Mouse (Mus musculus) stomach, embryonic 16.5 days (tissue): ENCODE measurements at regions not wholly inside any gene's neighbourhood (a gene's known extent, or its start where the extent isn't known, plus 50 kb on each side); places are given as distances from the start of the nearest gene placed in this dataset.

Source experiments
- ATAC-seq: fragments of 200-750 bp; cut with Nextera tagmentation; 2 replicates; pipeline ENCODE4 v1.8.0; 2017; ENCODE audit warnings: moderate number of reproducible peaks, moderate TSS enrichment; ENCODE audit not compliant: insufficient read depth, low FRiP score
- H3K27ac ChIP-seq: fragments of 300-500 bp; sonication (generic); 2 replicates; pipeline ENCODE4 v1.5.1; 2014; ENCODE audit warnings: low read length
- H3K27me3 ChIP-seq: fragments of 300-500 bp; sonication (generic); 2 replicates; pipeline ENCODE4 v1.6.1; 2014; ENCODE audit warnings: low read length, control low read depth, mixed read lengths; ENCODE audit not compliant: control insufficient read depth, insufficient read depth
- H3K36me3 ChIP-seq: fragments of 300-500 bp; sonication (generic); 2 replicates; pipeline ENCODE4 v1.6.1; 2014; ENCODE audit warnings: low read length; ENCODE audit not compliant: control insufficient read depth, insufficient read depth
- H3K4me1 ChIP-seq: fragments of 300-500 bp; sonication (generic); 2 replicates; pipeline ENCODE4 v1.6.1; 2014; ENCODE audit warnings: low read length, control low read depth, mixed read lengths; ENCODE audit not compliant: control insufficient read depth, insufficient read depth
- H3K4me2 ChIP-seq: fragments of 300-500 bp; sonication (generic); 2 replicates; pipeline ENCODE4 v1.6.1; 2014; ENCODE audit warnings: low read depth, low read length, mixed read lengths
- H3K4me3 ChIP-seq: fragments of 300-500 bp; sonication (generic); replicated peaks from 2 replicates; pipeline ENCODE4 v1.5.1; 2014; ENCODE audit warnings: mild to moderate bottlenecking, low read length
- H3K9ac ChIP-seq: fragments of 300-500 bp; sonication (generic); 2 replicates; pipeline ENCODE4 v1.6.1; 2014; ENCODE audit warnings: low read length
- H3K9me3 ChIP-seq: fragments of 300-500 bp; sonication (generic); replicated peaks from 2 replicates; pipeline ENCODE4 v1.6.1; 2016; ENCODE audit warnings: low read length, control low read depth; ENCODE audit not compliant: control insufficient read depth
- WGBS: fragments of 180-500 bp; shearing (Covaris S2); extraction: QIAGEN DNeasy Blood & Tissue Kit; methylation state at CpG from one replicate; pipeline ENCODE4 v1.1.7; 2014; 5-methylcytosine and 5-hydroxymethylcytosine counted together

DNA sequence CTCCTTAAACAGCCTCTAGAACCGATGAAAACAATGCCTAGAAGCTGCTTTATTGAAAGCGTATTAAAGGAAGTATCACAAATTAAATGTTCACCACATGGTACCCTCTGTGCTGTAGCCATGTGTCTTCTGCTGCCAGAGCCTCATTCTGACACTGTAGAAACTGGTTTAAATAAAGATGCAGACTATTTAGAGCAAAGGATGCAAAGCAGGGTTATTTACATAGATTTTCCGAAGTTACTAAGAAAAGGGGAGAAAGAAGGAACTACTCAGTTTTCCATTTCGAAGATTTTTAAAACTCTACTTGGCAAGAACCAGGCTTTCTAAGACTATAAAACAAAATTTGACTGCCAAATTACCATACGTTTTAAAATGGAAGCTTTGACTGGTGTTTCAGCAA, 226.5 kb downstream of the Tle4 start:
- Histone ChIP-seq H3K4me2 (no peak overlapping the region), H3K4me1 (no peaks in the 10 kb centered on the region; the same call in 1 of the 2 replicates), H3K27me3 (no peaks in the 10 kb centered on the region), H3K36me3 (no peaks in the 10 kb centered on the region), H3K4me3 (no peak overlapping the region), H3K9me3 (no peaks in the 10 kb centered on the region), H3K27ac (no peak overlapping the region), H3K9ac (no peak overlapping the region)
- 81% methylated on average over 5 of the region's 5 CpGs for WGBS
- no peak for ATAC-seq

GRCm38 (mm10) chr19:14373996-14374395, 223.9 kb downstream of the Tle4 start:
- 77% methylated on average over 4 of the region's 4 CpGs for WGBS
- no peak overlapping the region for H3K9ac ChIP-seq
- no peak overlapping the region for H3K27ac ChIP-seq
- H3K4me2 ChIP-seq, result no peak overlapping the region
- H3K27me3 ChIP-seq, result no peaks in the 10 kb centered on the region
- no peak overlapping the region for H3K4me3 ChIP-seq
- no peaks in the 10 kb centered on the region for H3K36me3 ChIP-seq
- ATAC-seq, result no peak
- H3K4me1 ChIP-seq, result no peaks in the 10 kb centered on the region; the same call in 1 of the 2 replicates
- H3K9me3 ChIP-seq, result no peaks in the 10 kb centered on the region

GRCm38 (mm10) chr19:14380898-14381297, 217.0 kb downstream of the Tle4 start:
- Histone ChIP-seq H3K9me3 (no peaks in the 10 kb centered on the region), H3K27ac (no peak overlapping the region), H3K9ac (no peak overlapping the region), H3K4me2 (no peak overlapping the region), H3K4me1 (no peaks in the 10 kb centered on the region), H3K36me3 (no peaks in the 10 kb centered on the region), H3K27me3 (no peaks in the 10 kb centered on the region), H3K4me3 (no peak overlapping the region)
- no peak for ATAC-seq

DNA sequence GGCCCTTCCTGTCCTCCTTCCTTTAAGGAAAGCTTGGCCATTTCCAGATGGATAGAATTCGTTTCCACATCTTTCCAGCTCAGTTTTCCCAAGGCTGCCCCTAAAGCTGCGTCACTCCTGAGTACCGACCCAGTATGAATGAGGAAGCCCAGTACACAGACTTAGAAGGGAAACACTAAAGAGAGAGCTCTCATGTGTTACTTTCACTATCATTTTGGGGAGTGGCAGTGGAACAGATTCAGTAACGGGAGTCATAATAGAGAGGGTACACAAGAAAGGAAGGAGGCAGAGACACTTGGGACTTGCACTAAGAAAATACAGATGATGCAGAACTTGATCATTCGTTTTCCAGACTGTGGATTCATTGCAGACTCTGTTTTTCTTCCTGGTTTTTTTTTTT, 210.1 kb downstream of the Tle4 start:
- Histone ChIP-seq H3K4me2 (no peak overlapping the region), H3K36me3 (no peaks in the 10 kb centered on the region), H3K4me1 (0 out of 2 replicates have a peak, but pooled peaks cover 4% of the 10 kb centered on the region), H3K4me3 (no peak overlapping the region), H3K9me3 (no peaks in the 10 kb centered on the region), H3K27ac (no peak overlapping the region), H3K9ac (no peak overlapping the region), H3K27me3 (no peaks in the 10 kb centered on the region)
- WGBS, result 72% methylated on average over 5 of the region's 5 CpGs
- no peak for ATAC-seq

GRCm38 (mm10) chr19:14388539-14388938, 209.3 kb downstream of the Tle4 start:
- H3K4me1 ChIP-seq, result 0 out of 2 replicates have a peak, but pooled peaks cover 4% of the 10 kb centered on the region
- no peaks in the 10 kb centered on the region for H3K36me3 ChIP-seq
- H3K9me3 ChIP-seq, result no peaks in the 10 kb centered on the region
- H3K27me3 ChIP-seq, result no peaks in the 10 kb centered on the region
- WGBS, result 43% methylated on average over 4 of the region's 4 CpGs
- H3K27ac ChIP-seq, result no peak overlapping the region
- ATAC-seq, result no peak
- H3K9ac ChIP-seq, result no peak overlapping the region
- H3K4me2 ChIP-seq, result no peak overlapping the region
- no peak overlapping the region for H3K4me3 ChIP-seq

DNA sequence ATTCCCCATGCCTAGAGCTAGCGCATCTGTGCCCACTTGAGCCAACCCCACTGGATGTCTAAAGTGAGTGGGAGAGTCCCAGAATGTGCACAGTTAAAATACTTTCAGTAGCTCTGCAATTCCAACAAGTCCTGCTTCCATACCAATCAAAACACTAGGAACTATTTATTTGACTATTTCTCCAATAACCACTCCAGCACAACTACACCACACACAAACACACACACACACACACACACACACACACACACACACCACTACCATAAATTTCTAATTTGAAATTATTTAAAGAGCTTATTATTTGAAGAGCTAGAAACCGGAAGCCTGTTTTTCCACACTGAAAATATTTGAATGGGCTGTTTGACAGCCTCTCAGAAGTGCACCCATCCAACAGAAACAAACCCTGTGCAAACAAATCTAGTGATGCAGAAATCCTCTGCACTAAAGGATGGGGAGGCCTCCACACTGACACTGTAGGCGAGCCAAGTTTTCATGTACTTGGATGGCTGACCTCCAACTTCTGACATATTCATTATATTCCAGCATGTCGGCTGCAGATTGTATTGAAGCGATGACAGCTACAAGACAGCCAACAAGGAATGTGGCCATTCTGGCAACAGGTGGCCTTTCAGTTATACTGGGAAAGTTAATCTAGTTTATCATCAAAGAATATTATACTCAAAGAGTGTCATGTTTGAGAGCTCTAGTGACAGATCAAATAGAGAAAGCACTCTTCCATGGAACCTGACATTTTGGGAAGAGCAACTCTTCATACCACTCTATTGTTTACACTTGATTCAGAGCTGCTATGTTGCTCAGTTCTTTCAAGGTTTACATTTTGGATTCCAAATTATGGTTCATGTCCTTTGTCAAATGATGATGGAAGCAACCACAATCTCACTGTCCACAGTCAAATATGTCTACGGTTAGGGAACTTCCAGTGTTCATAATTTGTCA, 207.7 kb downstream of the Tle4 start:
- no peak; the same call in 1 of the 2 replicates for ATAC-seq
- no peaks in the 10 kb centered on the region for H3K36me3 ChIP-seq
- no peak overlapping the region for H3K4me3 ChIP-seq
- H3K4me1 ChIP-seq, result 0 out of 2 replicates have a peak, but pooled peaks cover 4% of the 10 kb centered on the region
- no peaks in the 10 kb centered on the region for H3K27me3 ChIP-seq
- WGBS, result 46% methylated on average over 6 of the region's 6 CpGs
- H3K4me2 ChIP-seq, result no peak overlapping the region
- no peak overlapping the region for H3K27ac ChIP-seq
- H3K9me3 ChIP-seq, result no peaks in the 10 kb centered on the region
- H3K9ac ChIP-seq, result no peak overlapping the region

GRCm38 (mm10) chr19:14390914-14391313, 206.9 kb downstream of the Tle4 start:
- WGBS, result 42% methylated on average over 2 of the region's 2 CpGs
- no peak overlapping the region for H3K4me2 ChIP-seq
- ATAC-seq, result no peak

More at GRCm38 (mm10) chr19:14390914-14391313, 206.9 kb downstream of the Tle4 start:
- H3K27ac ChIP-seq, result no peak overlapping the region
- H3K9me3 ChIP-seq, result no peaks in the 10 kb centered on the region
- no peaks in the 10 kb centered on the region for H3K36me3 ChIP-seq
- no peak overlapping the region for H3K4me3 ChIP-seq
- no peak overlapping the region for H3K9ac ChIP-seq
- H3K4me1 ChIP-seq, result 0 out of 2 replicates have a peak, but pooled peaks cover 4% of the 10 kb centered on the region
- no peaks in the 10 kb centered on the region for H3K27me3 ChIP-seq
